ENCODE assay signal across 1 mouse cellular context in the genomic region with DNA sequence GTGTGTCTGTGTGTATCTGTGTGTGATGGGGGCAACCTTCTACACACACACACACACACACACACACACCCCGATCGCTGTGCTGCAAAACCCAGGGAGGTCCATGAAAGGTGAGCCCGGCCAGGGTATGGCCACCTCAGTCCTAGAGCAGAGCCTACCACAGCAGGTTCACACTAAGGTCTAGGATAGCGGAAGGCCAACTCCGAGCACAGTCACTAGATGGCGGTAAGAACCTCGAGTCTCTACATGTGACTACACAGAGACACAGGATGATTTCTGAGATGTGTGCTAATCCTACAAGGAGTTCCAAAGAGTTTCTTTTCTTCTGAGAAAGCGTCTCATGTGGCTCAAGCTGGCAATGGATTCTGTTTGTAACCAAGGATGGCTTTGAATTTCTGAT.
TF ChIP-seq lines count a peak whose summit lies in the region.

No protein-coding gene starts in this region.

TF ChIP-seq in CH12.LX, 34 proteins besides CTCF, POLR2A, EP300 and RAD21 (continued from another document):
- TF ChIP-seq ELF1 (IDR thresholded peaks at IDR 0.05; ENCODE audit: low read depth, low read length) = peak; percentile 62
- no peak for TF ChIP-seq MAFK (IDR thresholded peaks at IDR 0.05; ENCODE audit: insufficient replicate concordance, low read length)
- peak; percentile 97 for TF ChIP-seq MYC (IDR thresholded peaks at IDR 0.05; ENCODE audit: low read depth, low read length)
- no peak for TF ChIP-seq TCF12 (IDR thresholded peaks at IDR 0.05; ENCODE audit: low read depth, low read length)
- TF ChIP-seq MXI1 (IDR thresholded peaks at IDR 0.05; ENCODE audit: low read depth, low read length) = 0 out of 2 replicates have a peak, but pooled peaks have one; percentile 59
- peak; percentile 73 for TF ChIP-seq SMC3 (IDR thresholded peaks at IDR 0.05; ENCODE audit: low read depth, low read length)
- peak; percentile 23; the same call in 1 of the 2 replicates for TF ChIP-seq USF1 (IDR thresholded peaks at IDR 0.05; ENCODE audit: low read depth, low read length)
- no peak for TF ChIP-seq RCOR1 (conservative IDR thresholded peaks at IDR 0.05; ENCODE audit: low read depth, low read length)
